ENCODE assay signal across 16 mouse cellular contexts in genomic region chr14:16962216-16962826, GRCm38 (mm10).
"Had no signal": no experiment of that assay in that cellular context is flagged by ENCODE, and none has a peak within 500 bp of the region (broad histone marks: within the 10 kb centered on the region; RNA-seq: fewer than 3 reads in every experiment).

No protein-coding gene starts in this region.

- H3K27ac ChIP-seq: liver, embryonic 15.5 days; macrophage; midbrain, embryonic 15.5 days; neural tube, embryonic 12.5 days; stomach, embryonic 15.5 days had no signal

- ATAC-seq: intestine, embryonic 16.5 days; midbrain, embryonic 15.5 days had no signal

- H3K9me3 ChIP-seq: liver, embryonic 15.5 days; megakaryocyte, embryonic 14.5 days; midbrain, embryonic 15.5 days; neural tube, embryonic 12.5 days; stomach, embryonic 15.5 days had no signal

- H3K4me3 ChIP-seq: liver, embryonic 15.5 days; megakaryocyte, embryonic 14.5 days; midbrain, embryonic 15.5 days; neural tube, embryonic 12.5 days; stomach, embryonic 15.5 days had no signal

- H3K4me1 ChIP-seq: liver, embryonic 15.5 days; midbrain, embryonic 15.5 days had no signal

- H3K27me3 ChIP-seq: liver, embryonic 15.5 days; megakaryocyte, embryonic 14.5 days; midbrain, embryonic 15.5 days; neural tube, embryonic 12.5 days; stomach, embryonic 15.5 days had no signal

- H3K9ac ChIP-seq: liver, embryonic 15.5 days; lung, embryonic 14.5 days; midbrain, embryonic 15.5 days; neural tube, embryonic 12.5 days; stomach, embryonic 15.5 days had no signal

- H3K4me2 ChIP-seq: liver, embryonic 11.5 days; liver, embryonic 15.5 days; lung, embryonic 14.5 days; midbrain, embryonic 11.5 days; midbrain, embryonic 15.5 days; neural tube, embryonic 12.5 days; stomach, embryonic 15.5 days had no signal

- H3K36me3 ChIP-seq: liver, embryonic 15.5 days; midbrain, embryonic 15.5 days; neural tube, embryonic 12.5 days; stomach, embryonic 15.5 days had no signal

- DNase-seq: kidney, adult 8-10 months; kidney, postnatal 25 days; layer of hippocampus, adult 9-11 months; left cerebral cortex, postnatal 4 days; lung, embryonic 14.5 days; lung, postnatal 10 days; thymus, postnatal 36 days had no signal
